Mouse (Mus musculus) thymus, adult 2 months (tissue): ENCODE measurements around the gene Acot1.

ENCODE experiments used
- CTCF ChIP-seq: fragments of 200-500 bp; IDR thresholded peaks from 2 replicates; pipeline ENCODE4 v1.5.1; 2012; ENCODE audit warnings: mild to moderate bottlenecking, control low read depth, low read length, moderate library complexity, borderline replicate concordance; ENCODE audit not compliant: control insufficient read depth, poor library complexity, insufficient read depth; ENCODE audit errors: extremely low read depth
- POLR2A ChIP-seq: fragments of 200-500 bp; IDR thresholded peaks from 2 replicates; pipeline ENCODE4 v1.6.1; 2012; ENCODE audit warnings: mild to moderate bottlenecking, low read length, control low read depth, moderate library complexity; ENCODE audit not compliant: control insufficient read depth, poor library complexity, insufficient read depth; ENCODE audit errors: extremely low read depth

DNA sequence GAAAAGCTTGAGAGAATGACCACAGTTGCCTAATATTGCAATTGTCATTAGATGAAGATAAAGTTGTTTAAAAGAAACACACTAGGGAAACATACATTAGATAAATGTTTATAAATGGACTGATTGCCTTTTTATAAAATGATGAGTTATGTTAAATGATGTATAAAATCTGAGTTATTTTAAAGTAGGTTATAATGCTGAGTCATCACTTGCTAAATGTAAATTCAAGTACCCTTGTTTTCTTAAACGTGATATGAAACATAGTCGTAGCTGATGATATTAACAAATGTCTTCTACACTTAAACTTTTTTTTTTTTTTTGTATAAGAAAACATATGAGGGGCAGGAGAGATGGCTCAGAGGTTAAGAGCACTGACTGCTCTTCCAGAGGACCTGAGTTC is 54.5 kb downstream of the Acot1 start:
- TF ChIP-seq POLR2A (no peak), CTCF (no peak)
